Comparison of ENCODE assay signal across 14 mouse cellular contexts in the genomic region with DNA sequence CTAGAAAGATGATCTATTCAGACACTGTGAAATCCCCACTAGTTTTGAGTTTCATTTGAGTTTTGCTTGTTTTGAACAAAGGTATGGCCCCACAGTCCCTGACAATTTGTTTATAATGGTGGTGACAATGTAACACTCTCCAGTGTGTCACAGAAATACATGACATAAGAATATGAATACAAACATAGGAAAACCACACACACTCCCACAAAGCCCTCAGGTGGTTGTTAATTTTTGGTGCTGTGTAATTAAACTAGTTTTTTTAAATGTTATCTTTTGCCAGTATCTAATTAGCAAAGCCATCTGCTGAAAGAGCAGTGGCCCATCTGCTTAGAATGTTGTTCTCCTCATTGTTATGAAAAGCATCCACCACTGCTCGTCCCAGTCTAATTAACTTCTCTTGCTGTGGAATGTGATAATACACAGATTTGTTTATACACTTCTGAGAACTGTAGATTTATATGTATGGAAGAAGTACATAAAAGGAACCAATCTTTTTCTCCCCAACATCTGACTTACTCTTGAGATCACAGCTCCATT.
DNase-seq lines count a peak whose midpoint lies in the region; ATAC-seq lines count a peak whose summit lies in the region.
"Had no signal": no experiment of that assay in that cellular context is flagged by ENCODE, and none has a peak within 500 bp of the region (broad histone marks: within the 10 kb centered on the region; RNA-seq: fewer than 3 reads in every experiment).

No protein-coding gene starts in this region.

- no peaks in the 10 kb centered on the region for H3K4me1 ChIP-seq in heart, embryonic 12.5 days (replicated peaks)
- no peaks in the 10 kb centered on the region for H3K4me1 ChIP-seq in liver, embryonic 11.5 days (replicated peaks; ENCODE audit: control insufficient read depth, insufficient read depth, low read length)

- H3K9ac ChIP-seq in heart, embryonic 12.5 days, result no peak overlapping the region
- H3K9ac ChIP-seq in liver, embryonic 11.5 days (ENCODE audit: low read depth, low read length), result no peak overlapping the region
- H3K9ac ChIP-seq: limb, embryonic 13.5 days had no signal

- H3K4me3 ChIP-seq in heart, embryonic 12.5 days, result no peak overlapping the region
- H3K4me3 ChIP-seq in liver, embryonic 11.5 days (ENCODE audit: low read depth, low read length), result no peak overlapping the region
- H3K4me3 ChIP-seq: limb, embryonic 13.5 days had no signal

- 62% methylated on average over 1 of the region's 1 CpGs for WGBS in heart, embryonic 12.5 days
- 68% methylated on average over 1 of the region's 1 CpGs for WGBS in liver, embryonic 11.5 days

- intact Hi-C loops in left cerebral cortex, postnatal 25 days (cut with DNase I), result no loop called here
- intact Hi-C loops in left cerebral cortex, postnatal 10 days (cut with DNase I), result no loop called here

- H3K9me3 ChIP-seq in heart, embryonic 12.5 days (replicated peaks), result no peaks in the 10 kb centered on the region
- H3K9me3 ChIP-seq in liver, embryonic 11.5 days (ENCODE audit: control insufficient read depth, low read length), result no peaks in the 10 kb centered on the region
- H3K9me3 ChIP-seq: limb, embryonic 13.5 days had no signal

- ATAC-seq in heart, embryonic 12.5 days (ENCODE audit: insufficient number of reproducible peaks, low FRiP score), result no peak
- ATAC-seq in liver, embryonic 11.5 days (replicated peaks; ENCODE audit: low FRiP score), result no peak

- H3K27ac ChIP-seq in heart, embryonic 12.5 days (ENCODE audit: poor library complexity, severe bottlenecking), result no peak overlapping the region
- no peak overlapping the region for H3K27ac ChIP-seq in liver, embryonic 11.5 days (ENCODE audit: low read depth, low read length)
- H3K27ac ChIP-seq: limb, embryonic 13.5 days had no signal

- no peaks in the 10 kb centered on the region for H3K36me3 ChIP-seq in heart, embryonic 12.5 days
- no peaks in the 10 kb centered on the region for H3K36me3 ChIP-seq in liver, embryonic 11.5 days (ENCODE audit: control insufficient read depth, insufficient read depth, low read length)
- H3K36me3 ChIP-seq: limb, embryonic 13.5 days had no signal

- peak; percentile 12 to 35 for DNase-seq in left cerebral cortex, postnatal 25 days (ENCODE audit: low spot score in 2 of 2)
- DNase-seq in left cerebral cortex, postnatal 10 days (ENCODE audit: extremely low spot score in 1 of 2, low spot score in 2 of 2), result no peak
- peak; percentile 23 for DNase-seq in cerebellum, adult 11-12 months
- peak; percentile 51 for DNase-seq in cerebellum, adult 9-11 months
- DNase-seq in layer of hippocampus, adult 9-10 months (ENCODE audit: low spot score), result peak; percentile 84
- no peak for DNase-seq in liver, embryonic 11.5 days (ENCODE audit: low spot score)
- DNase-seq: gastrocnemius, postnatal 14 days; heart, postnatal 4 days; kidney, adult 18-20 months; lung, adult 2 months; thymus, postnatal 25 days had no signal

- H3K4me2 ChIP-seq in heart, embryonic 12.5 days, result no peak overlapping the region
- H3K4me2 ChIP-seq in liver, embryonic 11.5 days, result no peak overlapping the region
- H3K4me2 ChIP-seq: heart, embryonic 11.5 days; limb, embryonic 13.5 days had no signal

- no peaks in the 10 kb centered on the region for H3K27me3 ChIP-seq in heart, embryonic 12.5 days (replicated peaks)
- H3K27me3 ChIP-seq in liver, embryonic 11.5 days (replicated peaks; ENCODE audit: control insufficient read depth, insufficient read depth, low read length), result no peaks in the 10 kb centered on the region
- H3K27me3 ChIP-seq: limb, embryonic 13.5 days had no signal

Comparison
In these comparisons a context has a peak if more than half of its experiments do, and no peak if none do; other contexts are left out.
1. DNase-seq: peak in left cerebral cortex, postnatal 25 days (2 of 2), cerebellum, adult 11-12 months (single experiment), cerebellum, adult 9-11 months (single experiment) and layer of hippocampus, adult 9-10 months (single experiment); none in left cerebral cortex, postnatal 10 days (0 of 2) and liver, embryonic 11.5 days (single experiment).